ENCODE assay signal across 12 mouse cellular contexts in genomic region chr12:108371429-108371765, GRCm38 (mm10). TPM values are rescaled to one million over a fixed set of nuclear protein-coding genes. Genes with fewer than 3 reads are reported as not detected.
DNase-seq lines count a peak whose midpoint lies in the region; ATAC-seq and TF ChIP-seq lines count a peak whose summit lies in the region.
"Had no signal": no experiment of that assay in that cellular context is flagged by ENCODE, and none has a peak within 500 bp of the region (broad histone marks: within the 10 kb centered on the region; RNA-seq: fewer than 3 reads in every experiment).

No protein-coding gene starts in this region.

- H3K4me1 ChIP-seq in forebrain, embryonic 10.5 days, result peaks cover 46% of the 10 kb centered on the region
- peaks cover 4% of the 10 kb centered on the region; the same call in 1 of the 2 replicates for H3K4me1 ChIP-seq in forebrain, embryonic 12.5 days
- H3K4me1 ChIP-seq in liver, adult 2 months (ENCODE audit: control insufficient read depth, insufficient read depth, low read length), result no peaks in the 10 kb centered on the region
- peaks cover 8% of the 10 kb centered on the region for H3K4me1 ChIP-seq in liver, embryonic 11.5 days (replicated peaks; ENCODE audit: control insufficient read depth, insufficient read depth, low read length)
- peaks cover 70% of the 10 kb centered on the region for H3K4me1 ChIP-seq in limb, embryonic 10.5 days
- peaks cover 25% of the 10 kb centered on the region for H3K4me1 ChIP-seq in stomach, embryonic 15.5 days
- H3K4me1 ChIP-seq in forebrain, postnatal 0 days (ENCODE audit: insufficient read depth), result no peaks in the 10 kb centered on the region

- 77% methylated on average over 6 of the region's 6 CpGs for WGBS in forebrain, embryonic 10.5 days
- WGBS in forebrain, embryonic 12.5 days, result 81% methylated on average over 6 of the region's 6 CpGs
- WGBS in liver, adult 2 months, result 55% methylated on average over 6 of the region's 6 CpGs
- 64% methylated on average over 6 of the region's 6 CpGs for WGBS in liver, embryonic 11.5 days
- WGBS in limb, embryonic 10.5 days, result 75% methylated on average over 6 of the region's 6 CpGs
- 63% methylated on average over 6 of the region's 6 CpGs for WGBS in stomach, embryonic 15.5 days
- 82% methylated on average over 6 of the region's 6 CpGs for WGBS in forebrain, postnatal 0 days

- no peak for TF ChIP-seq CTCF in liver, adult 2 months (IDR thresholded peaks at IDR 0.05; ENCODE audit: low read depth, low read length)
- no peak for TF ChIP-seq CTCF in forebrain, postnatal 0 days (IDR thresholded peaks at IDR 0.05; ENCODE audit: low read depth)

- H3K4me2 ChIP-seq in forebrain, embryonic 12.5 days, result no peak overlapping the region
- no peak overlapping the region for H3K4me2 ChIP-seq in liver, embryonic 11.5 days
- H3K4me2 ChIP-seq in stomach, embryonic 15.5 days, result peak overlapping the region; percentile 42
- H3K4me2 ChIP-seq in forebrain, postnatal 0 days (ENCODE audit: low read depth), result no peak overlapping the region
- H3K4me2 ChIP-seq: neural tube, embryonic 12.5 days had no signal

- no peaks in the 10 kb centered on the region for H3K36me3 ChIP-seq in forebrain, embryonic 10.5 days (replicated peaks)
- H3K36me3 ChIP-seq in forebrain, embryonic 12.5 days (replicated peaks), result no peaks in the 10 kb centered on the region
- no peaks in the 10 kb centered on the region for H3K36me3 ChIP-seq in liver, adult 2 months (ENCODE audit: control insufficient read depth, insufficient read depth, low read length)
- no peaks in the 10 kb centered on the region for H3K36me3 ChIP-seq in liver, embryonic 11.5 days (ENCODE audit: control insufficient read depth, insufficient read depth, low read length)
- H3K36me3 ChIP-seq in limb, embryonic 10.5 days, result no peaks in the 10 kb centered on the region
- no peaks in the 10 kb centered on the region for H3K36me3 ChIP-seq in stomach, embryonic 15.5 days
- H3K36me3 ChIP-seq in forebrain, postnatal 0 days (ENCODE audit: insufficient read depth), result no peaks in the 10 kb centered on the region
- H3K36me3 ChIP-seq: neural tube, embryonic 12.5 days had no signal

- no peak for TF ChIP-seq POLR2A in liver, adult 2 months (IDR thresholded peaks at IDR 0.05; ENCODE audit: extremely low read depth, insufficient read depth, low read length)

- no peak overlapping the region for H3K9ac ChIP-seq in forebrain, embryonic 12.5 days
- H3K9ac ChIP-seq in liver, adult 2 months (ENCODE audit: low read depth, low read length), result peak overlapping the region; percentile 33
- H3K9ac ChIP-seq in liver, embryonic 11.5 days (ENCODE audit: low read depth, low read length), result no peak overlapping the region
- H3K9ac ChIP-seq in stomach, embryonic 15.5 days, result no peak overlapping the region
- H3K9ac ChIP-seq in forebrain, postnatal 0 days, result no peak overlapping the region
- H3K9ac ChIP-seq: neural tube, embryonic 12.5 days had no signal

- H3K27me3 ChIP-seq in forebrain, embryonic 10.5 days (ENCODE audit: poor library complexity, severe bottlenecking), result no peaks in the 10 kb centered on the region
- no peaks in the 10 kb centered on the region; the same call in 1 of the 2 replicates for H3K27me3 ChIP-seq in forebrain, embryonic 12.5 days
- H3K27me3 ChIP-seq in liver, adult 2 months (ENCODE audit: control insufficient read depth, insufficient read depth, low read length), result no peaks in the 10 kb centered on the region
- H3K27me3 ChIP-seq in liver, embryonic 11.5 days (replicated peaks; ENCODE audit: control insufficient read depth, insufficient read depth, low read length), result no peaks in the 10 kb centered on the region
- no peaks in the 10 kb centered on the region; the same call in 1 of the 2 replicates for H3K27me3 ChIP-seq in limb, embryonic 10.5 days (ENCODE audit: low read depth, poor library complexity, severe bottlenecking)
- H3K27me3 ChIP-seq in stomach, embryonic 15.5 days (replicated peaks), result no peaks in the 10 kb centered on the region
- H3K27me3 ChIP-seq in forebrain, postnatal 0 days (ENCODE audit: insufficient read depth, low read length), result no peaks in the 10 kb centered on the region
- H3K27me3 ChIP-seq: neural tube, embryonic 12.5 days; Patski had no signal

- H3K9me3 ChIP-seq in forebrain, embryonic 10.5 days, result no peaks in the 10 kb centered on the region
- H3K9me3 ChIP-seq in forebrain, embryonic 12.5 days, result no peaks in the 10 kb centered on the region
- H3K9me3 ChIP-seq in liver, embryonic 11.5 days (ENCODE audit: control insufficient read depth, low read length), result no peaks in the 10 kb centered on the region
- H3K9me3 ChIP-seq in limb, embryonic 10.5 days (replicated peaks), result no peaks in the 10 kb centered on the region
- H3K9me3 ChIP-seq in stomach, embryonic 15.5 days, result no peaks in the 10 kb centered on the region
- H3K9me3 ChIP-seq in forebrain, postnatal 0 days (ENCODE audit: low read length), result no peaks in the 10 kb centered on the region
- H3K9me3 ChIP-seq: neural tube, embryonic 12.5 days had no signal

- H3K4me3 ChIP-seq in forebrain, embryonic 10.5 days, result no peak overlapping the region
- no peak overlapping the region for H3K4me3 ChIP-seq in forebrain, embryonic 12.5 days (replicated peaks)
- peak overlapping the region; percentile 61 for H3K4me3 ChIP-seq in liver, adult 2 months (ENCODE audit: insufficient read depth, low read depth, low read length)
- H3K4me3 ChIP-seq in liver, embryonic 11.5 days (ENCODE audit: low read depth, low read length), result no peak overlapping the region
- H3K4me3 ChIP-seq in limb, embryonic 10.5 days, result no peak overlapping the region
- H3K4me3 ChIP-seq in stomach, embryonic 15.5 days (replicated peaks), result no peak overlapping the region; the same call in 1 of the 2 replicates
- no peak overlapping the region for H3K4me3 ChIP-seq in forebrain, postnatal 0 days (ENCODE audit: low read depth, low read length)
- H3K4me3 ChIP-seq: neural tube, embryonic 12.5 days had no signal

- no peak for ATAC-seq in forebrain, embryonic 12.5 days (ENCODE audit: low FRiP score)
- ATAC-seq in liver, embryonic 11.5 days (replicated peaks; ENCODE audit: low FRiP score), result no peak
- ATAC-seq in stomach, embryonic 15.5 days (ENCODE audit: insufficient read depth, low FRiP score, low read depth), result 0 out of 2 replicates have a peak, but pooled peaks have one; percentile 5
- no peak for ATAC-seq in frontal cortex, adult (ENCODE audit: low TSS enrichment)
- ATAC-seq in forebrain, postnatal 0 days, result no peak
- ATAC-seq: Patski had no signal

- H3K79me2 ChIP-seq in liver, adult 2 months (ENCODE audit: control insufficient read depth, insufficient read depth, low read length), result no peaks in the 10 kb centered on the region

- no peak for DNase-seq in forebrain, embryonic 10.5 days (ENCODE audit: extremely low spot score, low spot score)
- no peak for DNase-seq in liver, adult 2 months (ENCODE audit: extremely low read depth, low read depth, low spot score)
- DNase-seq in liver, embryonic 11.5 days (ENCODE audit: low spot score), result no peak
- no peak for DNase-seq in limb, embryonic 10.5 days (ENCODE audit: low spot score)
- no peak for DNase-seq in forebrain, postnatal 0 days
- DNase-seq: cerebellum, postnatal 36 days had no signal

- H3K27ac ChIP-seq in forebrain, embryonic 10.5 days, result peak overlapping the region; percentile 68
- no peak overlapping the region for H3K27ac ChIP-seq in forebrain, embryonic 12.5 days
- H3K27ac ChIP-seq in liver, adult 2 months (replicated peaks; ENCODE audit: insufficient read depth, low read depth, low read length), result peak overlapping the region; percentile 31
- H3K27ac ChIP-seq in liver, embryonic 11.5 days (ENCODE audit: low read depth, low read length), result no peak overlapping the region
- H3K27ac ChIP-seq in limb, embryonic 10.5 days, result peak overlapping the region; percentile 79
- H3K27ac ChIP-seq in stomach, embryonic 15.5 days, result peak overlapping the region; percentile 72
- no peak overlapping the region for H3K27ac ChIP-seq in forebrain, postnatal 0 days (ENCODE audit: low read depth, low read length)
- H3K27ac ChIP-seq: macrophage; neural tube, embryonic 12.5 days had no signal

RNA-seq across cellular contexts. Expression of gene Eml1, which starts 0.6 kb away (rescaled TPM):
- polyA plus RNA-seq in forebrain, embryonic 10.5 days (2016; fragmentation: Nextera tagmentation; extraction: Ambion mirVana), result 95.1 and 102 TPM in 2 replicates
- 82.4 and 83.0 TPM in 2 replicates for polyA plus RNA-seq in forebrain, embryonic 12.5 days (2016; fragmentation: Nextera tagmentation; extraction: Ambion mirVana)
- 2.6 and 2.9 TPM in 2 replicates for total RNA-seq in liver, adult 2 months (2014; rRNA removed)
- 1.3 and 2.0 TPM in 2 replicates for polyA plus RNA-seq in liver, adult 2 months (2012; rRNA removed)
- 14.8 and 18.3 TPM in 2 replicates for polyA plus RNA-seq in liver, embryonic 11.5 days (2014; fragmentation: Nextera tagmentation; extraction: Ambion mirVana)
- polyA plus RNA-seq in limb, embryonic 10.5 days (2016; fragmentation: Nextera tagmentation; extraction: Ambion mirVana), result 47.1 and 64.7 TPM in 2 replicates
- polyA plus RNA-seq in stomach, embryonic 15.5 days (2015; fragmentation: Nextera tagmentation; extraction: Ambion mirVana), result 67.6 and 72.2 TPM in 2 replicates
- 69.1 and 82.9 TPM in 2 replicates for total RNA-seq in forebrain, postnatal 0 days (2014; rRNA removed)
- polyA plus RNA-seq in forebrain, postnatal 0 days (2015; fragmentation: Nextera tagmentation; extraction: Ambion mirVana), result 42.8 and 43.5 TPM in 2 replicates
- polyA plus RNA-seq: macrophage had no signal

RNA-seq across cellular contexts. Expression of gene Cyp46a1, which starts 37.2 kb away (rescaled TPM):
- polyA plus RNA-seq in forebrain, embryonic 10.5 days (2016; fragmentation: Nextera tagmentation; extraction: Ambion mirVana), result 19.4 and 20.1 TPM in 2 replicates
- polyA plus RNA-seq in forebrain, embryonic 12.5 days (2016; fragmentation: Nextera tagmentation; extraction: Ambion mirVana), result 24.4 and 24.6 TPM in 2 replicates
- 0.81 and 0.83 TPM in 2 replicates for total RNA-seq in liver, adult 2 months (2014; rRNA removed)
- 2.5 and 3.0 TPM in 2 replicates for polyA plus RNA-seq in liver, adult 2 months (2012; rRNA removed)
- 1.0 and 2.2 TPM in 2 replicates for polyA plus RNA-seq in liver, embryonic 11.5 days (2014; fragmentation: Nextera tagmentation; extraction: Ambion mirVana)
- 1.9 and 2.0 TPM in 2 replicates for polyA plus RNA-seq in limb, embryonic 10.5 days (2016; fragmentation: Nextera tagmentation; extraction: Ambion mirVana)
- polyA plus RNA-seq in stomach, embryonic 15.5 days (2015; fragmentation: Nextera tagmentation; extraction: Ambion mirVana), result 7.4 and 8.4 TPM in 2 replicates
- 30.4 and 34.9 TPM in 2 replicates for total RNA-seq in forebrain, postnatal 0 days (2014; rRNA removed)
- polyA plus RNA-seq in forebrain, postnatal 0 days (2015; fragmentation: Nextera tagmentation; extraction: Ambion mirVana), result 41.8 and 49.6 TPM in 2 replicates
- polyA plus RNA-seq: macrophage had no signal

Comparison
In these comparisons a context has a peak if more than half of its experiments do, and no peak if none do; other contexts are left out.
1. H3K27ac ChIP-seq: peak in forebrain, embryonic 10.5 days (single experiment), liver, adult 2 months (single experiment), limb, embryonic 10.5 days (single experiment) and stomach, embryonic 15.5 days (single experiment); none in forebrain, embryonic 12.5 days (single experiment), liver, embryonic 11.5 days (single experiment) and forebrain, postnatal 0 days (single experiment).